Mouse (Mus musculus): ENCODE data around the gene Fancl. TPM values are rescaled to one million over a fixed set of nuclear protein-coding genes. Genes with fewer than 3 reads are reported as not detected.
"Not testable (repeated sequence)": the region's sequence is repeated elsewhere in the genome, so short reads cannot be mapped to it uniquely, and the experiment has no call there.

Gene Fancl
- 19.8 and 21.6 TPM in 2 replicates for polyA plus RNA-seq (2015; fragmentation: Nextera tagmentation; extraction: Ambion mirVana)

DNA sequence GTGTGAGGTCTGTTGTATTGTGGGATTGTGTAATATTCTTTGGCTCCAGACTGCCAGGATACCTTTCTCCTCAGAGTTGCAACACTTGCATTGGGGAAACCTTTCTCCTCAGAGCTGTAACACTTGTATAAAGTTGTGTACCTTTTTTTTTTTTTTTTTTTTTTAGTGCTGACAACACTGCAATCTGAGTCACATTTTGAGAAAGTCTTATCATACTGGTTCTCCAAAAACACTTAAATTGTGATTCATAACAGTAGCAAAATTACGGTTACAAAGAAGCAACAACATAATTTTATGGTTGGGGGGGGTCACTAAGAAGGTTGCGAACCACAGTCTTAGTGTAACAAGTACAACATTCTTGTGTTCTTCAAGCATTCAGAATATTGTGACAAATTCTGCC is at the start of gene Fancl:
Gene Fancl, plus strand, starts transcription at position 165 of the 400 bp plus-strand sequence.
- Histone ChIP-seq H3K4me1 (peaks cover 3% of the 10 kb centered on the region; the same call in 1 of the 2 replicates), H3K4me3 (peak within 1 kb of the TSS; percentile 73), H3K4me2 (peak within 1 kb of the TSS; percentile 64), H3K36me3 (ENCODE audit: poor library complexity, severe bottlenecking) (no peaks in the 10 kb centered on the region), H3K27me3 (no peaks in the 10 kb centered on the region), H3K9me3 (replicated peaks) (no peaks in the 10 kb centered on the region), H3K27ac (no peak within 1 kb of the TSS), H3K9ac (peak within 1 kb of the TSS; percentile 73)
- no peak for ATAC-seq
- WGBS = 97% methylated on average over 2 of the region's 2 CpGs

DNA sequence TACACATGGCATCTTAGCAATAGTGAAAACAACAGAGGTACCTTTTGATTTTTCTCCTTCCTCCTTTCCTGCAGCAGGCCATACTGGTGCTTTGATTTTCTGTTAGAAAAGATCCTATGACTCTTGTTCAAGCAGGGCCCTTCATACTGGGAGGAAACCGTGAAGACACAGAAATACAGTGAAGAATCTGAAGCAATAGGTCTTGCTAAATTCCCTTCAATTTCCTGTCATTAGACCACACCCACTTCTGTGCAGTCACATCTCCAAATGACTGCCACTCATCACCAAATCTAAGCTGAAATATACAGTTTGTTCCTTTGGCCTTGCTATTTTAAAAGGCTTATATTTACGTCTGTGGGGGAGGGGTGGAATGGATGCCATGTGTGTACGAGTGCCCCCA is 49.1 kb upstream of the Fancl start:
- 91% methylated on average over 3 of the region's 3 CpGs for WGBS
- H3K36me3 ChIP-seq (ENCODE audit: poor library complexity, severe bottlenecking) = no peaks in the 10 kb centered on the region
- H3K4me3 ChIP-seq = no peak overlapping the region
- no peak for ATAC-seq
- H3K9ac ChIP-seq = no peak overlapping the region
- no peak overlapping the region for H3K4me2 ChIP-seq
- no peaks in the 10 kb centered on the region for H3K4me1 ChIP-seq
- H3K27me3 ChIP-seq = no peaks in the 10 kb centered on the region
- no peaks in the 10 kb centered on the region for H3K9me3 ChIP-seq (replicated peaks)
- H3K27ac ChIP-seq = no peak overlapping the region

DNA sequence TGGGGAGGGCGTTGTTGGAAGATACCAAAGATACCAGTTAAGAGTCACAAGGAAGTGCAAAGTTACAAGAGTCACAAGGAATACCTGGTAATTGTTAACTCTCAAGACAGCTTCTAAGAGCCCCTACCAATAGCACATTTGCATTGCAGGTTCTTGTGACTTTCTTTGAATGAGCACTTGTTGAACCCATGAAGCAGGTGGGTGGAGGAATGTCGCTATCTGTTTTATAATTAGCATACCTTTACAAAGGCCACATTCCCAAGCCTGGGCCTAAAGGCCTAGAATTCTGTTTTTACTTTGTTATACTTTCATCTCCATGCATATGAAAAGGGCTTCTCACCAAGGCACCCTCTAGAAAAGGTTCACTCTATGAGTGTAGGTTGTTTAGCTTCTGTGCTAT is 15.8 kb upstream of the Fancl start:
- not testable (repeated sequence) for H3K4me3 ChIP-seq; H3K4me1 ChIP-seq; H3K36me3 ChIP-seq (ENCODE audit: poor library complexity, severe bottlenecking); H3K4me2 ChIP-seq; H3K27ac ChIP-seq; H3K9me3 ChIP-seq (replicated peaks); H3K9ac ChIP-seq; ATAC-seq; H3K27me3 ChIP-seq
- WGBS = 87% methylated on average over 2 of the region's 2 CpGs

DNA sequence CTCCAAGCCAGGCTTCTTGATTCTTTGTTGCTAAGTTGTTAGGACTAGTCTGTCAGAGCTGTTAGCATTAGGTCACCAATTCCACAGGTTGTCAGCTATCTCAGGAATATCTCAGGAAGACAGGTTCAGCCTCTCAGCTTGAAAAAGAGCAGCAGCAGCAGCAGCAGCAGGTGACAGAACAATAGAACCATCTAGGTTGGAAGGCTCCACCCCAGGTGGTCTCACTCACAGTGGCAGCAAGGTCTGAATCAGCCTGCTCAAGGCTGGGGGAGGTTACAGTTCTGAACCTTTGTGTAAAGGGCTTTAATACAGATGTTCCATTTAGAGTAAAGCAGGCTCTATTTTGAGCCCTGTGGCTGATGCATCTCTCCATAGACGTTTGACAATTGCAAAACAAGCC is 14.0 kb upstream of the Fancl start:
- not testable (repeated sequence) for H3K27me3 ChIP-seq; H3K27ac ChIP-seq; H3K36me3 ChIP-seq (ENCODE audit: poor library complexity, severe bottlenecking); ATAC-seq; H3K9me3 ChIP-seq (replicated peaks); H3K9ac ChIP-seq; H3K4me3 ChIP-seq; H3K4me1 ChIP-seq; H3K4me2 ChIP-seq
- WGBS = 5% methylated on average over 1 of the region's 1 CpGs

DNA sequence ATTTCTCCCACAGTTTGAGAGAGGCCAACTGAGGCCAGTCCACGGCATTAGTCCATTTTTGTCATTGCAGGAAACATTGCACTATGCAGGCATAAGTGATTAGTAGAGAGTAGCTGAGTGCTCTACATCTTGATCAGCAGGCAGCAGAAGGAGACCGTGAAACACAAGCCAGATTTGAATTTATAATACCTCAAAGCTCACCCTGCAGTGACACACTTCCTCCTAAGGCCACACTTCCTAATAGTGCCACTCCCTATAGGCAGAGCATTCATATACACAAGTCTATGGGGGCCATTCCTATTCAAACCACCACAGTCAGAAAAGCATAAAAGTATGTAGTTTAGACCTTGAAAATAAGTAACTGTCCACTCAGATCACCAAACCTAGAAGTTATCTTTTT is 11.8 kb upstream of the Fancl start:
- Histone ChIP-seq H3K4me3 (no peak overlapping the region), H3K27me3 (no peaks in the 10 kb centered on the region), H3K36me3 (ENCODE audit: poor library complexity, severe bottlenecking) (no peaks in the 10 kb centered on the region), H3K4me2 (no peak overlapping the region), H3K4me1 (no peaks in the 10 kb centered on the region), H3K9ac (no peak overlapping the region), H3K9me3 (replicated peaks) (no peaks in the 10 kb centered on the region), H3K27ac (no peak overlapping the region)
- WGBS = 87% methylated on average over 2 of the region's 2 CpGs
- ATAC-seq = no peak

DNA sequence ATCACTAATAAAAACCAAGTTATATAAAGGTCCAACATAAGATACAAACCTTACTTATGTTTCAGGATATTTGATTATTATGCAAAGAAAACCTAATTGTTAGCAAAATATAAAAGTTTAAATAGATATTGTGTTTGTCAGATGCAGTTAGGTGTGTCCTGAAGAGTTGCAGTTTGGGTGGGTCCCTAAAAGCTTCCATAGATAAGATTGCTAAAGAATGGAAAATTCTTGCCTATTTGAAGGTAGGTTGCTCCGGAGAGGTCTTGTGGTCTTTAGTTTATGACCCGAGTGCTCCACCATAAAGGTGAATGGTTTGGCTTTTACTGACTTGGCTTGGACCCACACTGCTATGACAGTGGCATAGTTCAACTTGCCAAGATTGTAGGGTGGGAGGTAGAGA is 7.9 kb upstream of the Fancl start:
- no peak overlapping the region for H3K27ac ChIP-seq
- no peaks in the 10 kb centered on the region for H3K9me3 ChIP-seq (replicated peaks)
- no peak for ATAC-seq
- no peaks in the 10 kb centered on the region for H3K4me1 ChIP-seq
- H3K36me3 ChIP-seq (ENCODE audit: poor library complexity, severe bottlenecking) = no peaks in the 10 kb centered on the region
- no peak overlapping the region for H3K9ac ChIP-seq
- no peak overlapping the region for H3K4me2 ChIP-seq
- no peaks in the 10 kb centered on the region for H3K27me3 ChIP-seq
- 91% methylated on average over 2 of the region's 2 CpGs for WGBS
- H3K4me3 ChIP-seq = no peak overlapping the region

DNA sequence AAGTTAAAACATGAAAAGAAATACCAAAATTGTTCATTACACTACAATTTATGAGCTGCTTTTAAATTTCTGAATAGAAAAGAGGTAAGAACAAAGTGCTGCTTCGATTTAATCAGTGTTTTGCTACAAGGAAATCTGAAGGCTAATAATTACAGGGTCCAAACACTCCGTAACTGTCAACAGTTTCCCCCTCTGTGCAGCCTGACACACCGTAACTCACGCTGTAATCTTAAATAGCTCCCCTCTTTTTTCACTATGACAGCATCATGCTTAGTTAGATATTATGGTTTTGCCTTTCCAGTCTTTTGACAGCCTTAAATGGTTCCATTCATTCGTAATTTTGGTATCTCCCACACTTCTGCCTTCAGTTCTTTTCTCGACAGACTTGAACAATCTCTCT is 4.4 kb upstream of the Fancl start:
- no peak overlapping the region for H3K9ac ChIP-seq
- H3K27ac ChIP-seq = no peak overlapping the region
- H3K36me3 ChIP-seq (ENCODE audit: poor library complexity, severe bottlenecking) = no peaks in the 10 kb centered on the region
- WGBS = 85% methylated on average over 6 of the region's 6 CpGs
- no peak overlapping the region for H3K4me2 ChIP-seq
- no peak overlapping the region for H3K4me3 ChIP-seq
- H3K9me3 ChIP-seq (replicated peaks) = no peaks in the 10 kb centered on the region
- no peaks in the 10 kb centered on the region for H3K4me1 ChIP-seq
- no peaks in the 10 kb centered on the region for H3K27me3 ChIP-seq
- no peak for ATAC-seq

DNA sequence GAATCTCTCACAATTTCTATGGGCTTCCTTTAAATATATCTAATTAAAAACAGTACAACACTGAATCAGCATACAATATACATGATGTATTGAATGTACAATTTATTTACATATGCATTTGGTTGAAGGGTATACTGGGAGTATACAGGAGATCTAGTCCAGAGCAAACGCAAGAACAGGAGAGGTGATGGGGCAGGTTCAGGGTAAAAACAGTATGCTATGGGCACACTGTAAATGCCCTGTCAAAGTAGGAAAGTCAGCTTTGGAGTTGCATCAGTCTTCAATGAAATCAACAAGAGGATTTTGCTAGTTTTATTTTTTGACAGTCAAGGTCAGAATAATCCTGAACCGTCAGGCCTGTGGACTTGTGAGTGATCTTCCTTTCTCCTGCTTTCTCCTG is 743 bp downstream of the Fancl start:
- 53% methylated on average over 2 of the region's 2 CpGs for WGBS
- Histone ChIP-seq H3K4me1 (peaks cover 3% of the 10 kb centered on the region; the same call in 1 of the 2 replicates), H3K9ac (peak overlapping the region; percentile 73), H3K27me3 (no peaks in the 10 kb centered on the region), H3K27ac (no peak overlapping the region), H3K9me3 (replicated peaks) (no peaks in the 10 kb centered on the region), H3K4me3 (peak overlapping the region; percentile 73), H3K4me2 (peak overlapping the region; percentile 64), H3K36me3 (ENCODE audit: poor library complexity, severe bottlenecking) (no peaks in the 10 kb centered on the region)
- ATAC-seq = peak; percentile 26

DNA sequence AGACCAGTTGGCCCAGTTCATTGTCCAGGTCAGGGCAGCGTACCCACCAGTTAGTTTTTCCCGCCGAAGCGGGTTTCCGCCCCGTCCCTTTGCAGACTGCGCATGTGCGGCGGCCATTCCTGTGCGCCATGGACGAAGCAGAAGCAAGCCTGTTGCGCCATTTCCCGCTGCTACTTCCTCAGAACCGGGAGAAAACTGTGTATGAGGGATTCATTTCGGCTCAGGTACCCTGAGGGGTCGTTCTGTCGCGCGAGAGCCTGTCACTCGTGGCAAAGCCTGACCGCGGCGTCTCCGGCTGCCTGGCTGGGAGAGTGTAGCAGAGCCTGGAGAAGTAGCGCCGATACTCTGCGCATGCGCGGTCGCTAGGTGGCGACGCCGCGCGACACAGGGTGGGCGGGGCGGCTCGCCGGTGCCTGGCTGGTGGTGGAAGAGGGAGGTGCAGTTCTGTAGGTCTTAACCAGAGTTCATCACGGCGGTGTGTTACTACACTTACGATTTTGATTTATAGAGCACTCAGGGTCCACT is 1.2 kb downstream of the Fancl start:
- Histone ChIP-seq H3K4me3 (peak overlapping the region; percentile 73), H3K9me3 (replicated peaks) (no peaks in the 10 kb centered on the region), H3K36me3 (ENCODE audit: poor library complexity, severe bottlenecking) (no peaks in the 10 kb centered on the region), H3K27ac (peak overlapping the region; percentile 44; the same call in 1 of the 2 replicates), H3K27me3 (no peaks in the 10 kb centered on the region), H3K4me2 (peak overlapping the region; percentile 64), H3K9ac (peak overlapping the region; percentile 73), H3K4me1 (peaks cover 3% of the 10 kb centered on the region; the same call in 1 of the 2 replicates)
- under 1% methylated on average over 42 of the region's 42 CpGs for WGBS
- peak; percentile 100 for ATAC-seq

DNA sequence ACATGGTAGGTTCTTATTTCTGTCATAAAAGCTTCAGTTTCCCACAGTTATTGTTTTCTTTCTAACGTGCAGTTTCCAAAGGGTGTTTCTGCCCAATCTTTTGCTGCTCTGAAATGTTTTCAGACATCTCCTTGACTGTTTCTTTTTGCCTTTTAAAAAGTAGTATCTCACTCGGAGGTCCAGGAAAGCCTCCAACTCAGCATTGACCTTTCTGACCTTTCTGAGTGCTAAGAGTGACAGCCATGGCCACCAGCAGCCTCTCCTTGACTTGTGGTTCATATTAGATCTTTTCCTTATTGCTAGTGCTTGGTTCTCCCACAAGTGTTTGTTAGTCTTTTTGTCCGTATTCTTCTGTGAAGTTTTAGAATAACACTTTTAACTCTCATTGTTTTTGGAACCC is 9.6 kb downstream of the Fancl start:
- Histone ChIP-seq H3K27ac (no peak overlapping the region), H3K9me3 (replicated peaks) (no peaks in the 10 kb centered on the region), H3K4me1 (no peaks in the 10 kb centered on the region), H3K27me3 (no peaks in the 10 kb centered on the region), H3K36me3 (ENCODE audit: poor library complexity, severe bottlenecking) (no peaks in the 10 kb centered on the region), H3K9ac (no peak overlapping the region), H3K4me3 (no peak overlapping the region), H3K4me2 (no peak overlapping the region)
- no peak for ATAC-seq
- 51% methylated on average over 3 of the region's 3 CpGs for WGBS

DNA sequence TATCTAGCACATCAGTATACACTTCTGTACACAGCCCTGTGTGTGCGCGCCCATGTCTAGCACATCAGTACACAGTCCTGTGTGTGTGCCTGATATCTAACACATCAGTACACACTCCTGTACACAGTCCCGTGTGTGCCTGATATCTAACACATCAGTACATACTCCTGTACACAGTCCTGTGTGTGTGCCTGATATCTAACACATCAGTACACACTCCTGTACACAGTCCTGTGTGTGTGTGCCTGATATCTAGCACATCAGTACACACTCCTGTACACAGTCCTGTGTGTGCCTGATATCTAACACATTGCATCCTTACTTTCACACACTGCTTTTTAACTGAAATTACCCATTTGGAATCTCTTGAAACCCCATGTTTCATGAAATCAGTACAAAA is 27.0 kb downstream of the Fancl start:
- H3K4me2 ChIP-seq = no peak overlapping the region
- ATAC-seq = no peak
- H3K4me3 ChIP-seq = no peak overlapping the region

DNA sequence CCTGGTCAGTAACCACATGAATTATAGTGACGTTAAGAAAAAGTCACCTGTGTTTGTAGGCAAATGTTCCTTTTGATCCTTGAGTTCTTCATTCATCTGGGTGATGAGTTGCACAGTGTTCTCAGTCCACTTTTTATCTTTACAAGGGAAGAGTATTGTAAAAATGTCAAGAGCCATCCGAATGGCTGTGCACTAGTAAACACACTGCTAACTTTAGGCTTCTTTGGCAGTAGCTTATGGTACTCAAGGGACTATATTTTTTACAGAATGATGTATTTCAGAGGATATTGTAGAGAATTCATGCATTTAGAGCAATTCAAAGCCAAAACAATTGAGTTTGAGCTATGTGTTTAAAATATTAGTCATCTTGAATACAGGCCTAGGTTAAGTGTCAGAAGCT is 35.5 kb downstream of the Fancl start:
- no peak for ATAC-seq
- Histone ChIP-seq H3K4me3 (no peak overlapping the region), H3K4me1 (no peaks in the 10 kb centered on the region), H3K9ac (no peak overlapping the region), H3K27ac (no peak overlapping the region), H3K27me3 (no peaks in the 10 kb centered on the region), H3K9me3 (replicated peaks) (no peaks in the 10 kb centered on the region), H3K4me2 (no peak overlapping the region), H3K36me3 (ENCODE audit: poor library complexity, severe bottlenecking) (0 out of 2 replicates have a peak, but pooled peaks cover 4% of the 10 kb centered on the region)
- 91% methylated on average over 2 of the region's 2 CpGs for WGBS

More for the DNA sequence above, 27.0 kb downstream of the Fancl start:
- 94% methylated on average over 3 of the region's 3 CpGs for WGBS
- Histone ChIP-seq H3K4me1 (no peaks in the 10 kb centered on the region), H3K27ac (no peak overlapping the region), H3K36me3 (ENCODE audit: poor library complexity, severe bottlenecking) (peaks cover 7% of the 10 kb centered on the region; the same call in 1 of the 2 replicates), H3K9ac (no peak overlapping the region), H3K27me3 (no peaks in the 10 kb centered on the region), H3K9me3 (replicated peaks) (no peaks in the 10 kb centered on the region)

DNA sequence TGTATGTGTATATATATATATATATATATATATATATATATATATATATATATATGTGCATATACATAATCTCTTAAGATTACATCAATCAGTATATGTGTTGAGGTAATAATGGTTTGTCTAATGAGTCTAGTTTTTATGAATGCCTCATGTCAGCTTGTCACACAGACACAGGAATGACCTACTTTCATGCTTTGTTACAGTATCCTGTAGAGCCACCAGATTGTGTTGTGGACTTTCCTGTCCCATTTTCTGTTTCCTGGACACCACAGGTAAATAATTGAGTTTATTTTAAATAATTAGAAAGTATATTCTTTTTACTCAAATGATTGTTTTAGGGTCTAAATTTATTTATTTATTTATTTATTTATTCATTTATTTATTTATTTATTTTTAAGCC is 48.3 kb downstream of the Fancl start:
- H3K27ac ChIP-seq = no peak overlapping the region
- H3K4me2 ChIP-seq = no peak overlapping the region
- no peak for ATAC-seq

More for the DNA sequence above, 48.3 kb downstream of the Fancl start:
- Histone ChIP-seq H3K4me3 (no peak overlapping the region), H3K9ac (no peak overlapping the region), H3K27me3 (no peaks in the 10 kb centered on the region), H3K4me1 (no peaks in the 10 kb centered on the region), H3K9me3 (replicated peaks) (no peaks in the 10 kb centered on the region), H3K36me3 (ENCODE audit: poor library complexity, severe bottlenecking) (no peaks in the 10 kb centered on the region)

All from forebrain, embryonic 13.5 days (tissue).